Mouse (Mus musculus): ENCODE results near the gene 1600002K03Rik. TPM values are rescaled to one million over a fixed set of nuclear protein-coding genes. Genes with fewer than 3 reads are reported as not detected.

1600002K03Rik gene
- polyA plus RNA-seq, 1 experiment from 2014 or later: 10.7 TPM

GRCm38 (mm10) chr10:80144864-80145838, 27.6 kb upstream of the 1600002K03Rik start:
- no peak overlapping the region for H3K4me3 ChIP-seq (ENCODE audit: low read length)
- H3K4me2 ChIP-seq (ENCODE audit: low read depth, low read length): no peak overlapping the region
- H3K36me3 ChIP-seq (ENCODE audit: control insufficient read depth, insufficient read depth): peaks cover 28% of the 10 kb centered on the region
- peaks cover 45% of the 10 kb centered on the region for H3K4me1 ChIP-seq (ENCODE audit: control insufficient read depth, insufficient read depth, low read length)
- H3K27ac ChIP-seq (ENCODE audit: low read length): peak overlapping the region; percentile 100
- ATAC-seq (replicated peaks; ENCODE audit: extremely low read depth, insufficient read depth, low FRiP score): no peak
- no peak overlapping the region for H3K9ac ChIP-seq (ENCODE audit: low read length)
- 73% methylated on average over 20 of the region's 20 CpGs for WGBS
- H3K27me3 ChIP-seq (ENCODE audit: control insufficient read depth, insufficient read depth, low read length): no peaks in the 10 kb centered on the region
- no peaks in the 10 kb centered on the region for H3K9me3 ChIP-seq (replicated peaks; ENCODE audit: control insufficient read depth, low read length)

GRCm38 (mm10) chr10:80145896-80146295, 26.8 kb upstream of the 1600002K03Rik start:
- ATAC-seq (replicated peaks; ENCODE audit: extremely low read depth, insufficient read depth, low FRiP score): no peak
- no peaks in the 10 kb centered on the region for H3K9me3 ChIP-seq (replicated peaks; ENCODE audit: control insufficient read depth, low read length)
- 81% methylated on average over 6 of the region's 6 CpGs for WGBS
- H3K27me3 ChIP-seq (ENCODE audit: control insufficient read depth, insufficient read depth, low read length): no peaks in the 10 kb centered on the region
- H3K4me3 ChIP-seq (ENCODE audit: low read length): no peak overlapping the region
- H3K4me2 ChIP-seq (ENCODE audit: low read depth, low read length): 0 out of 2 replicates have a peak overlapping the region, but pooled peaks have one; percentile 9
- peaks cover 43% of the 10 kb centered on the region for H3K4me1 ChIP-seq (ENCODE audit: control insufficient read depth, insufficient read depth, low read length)
- peaks cover 28% of the 10 kb centered on the region for H3K36me3 ChIP-seq (ENCODE audit: control insufficient read depth, insufficient read depth)
- peak overlapping the region; percentile 100 for H3K27ac ChIP-seq (ENCODE audit: low read length)
- peak overlapping the region; percentile 96 for H3K9ac ChIP-seq (ENCODE audit: low read length)

GRCm38 (mm10) chr10:80146568-80147011, 26.2 kb upstream of the 1600002K03Rik start:
- Histone ChIP-seq H3K4me1 (ENCODE audit: control insufficient read depth, insufficient read depth, low read length) (peaks cover 43% of the 10 kb centered on the region), H3K4me3 (ENCODE audit: low read length) (no peak overlapping the region), H3K27me3 (ENCODE audit: control insufficient read depth, insufficient read depth, low read length) (no peaks in the 10 kb centered on the region), H3K36me3 (ENCODE audit: control insufficient read depth, insufficient read depth) (peaks cover 30% of the 10 kb centered on the region), H3K9ac (ENCODE audit: low read length) (peak overlapping the region; percentile 96), H3K27ac (ENCODE audit: low read length) (peak overlapping the region; percentile 100), H3K9me3 (replicated peaks; ENCODE audit: control insufficient read depth, low read length) (no peaks in the 10 kb centered on the region), H3K4me2 (ENCODE audit: low read depth, low read length) (no peak overlapping the region)
- ATAC-seq (replicated peaks; ENCODE audit: extremely low read depth, insufficient read depth, low FRiP score): no peak
- WGBS: 52% methylated on average over 4 of the region's 4 CpGs

GRCm38 (mm10) chr10:80147146-80147718, 25.5 kb upstream of the 1600002K03Rik start:
- Histone ChIP-seq H3K36me3 (ENCODE audit: control insufficient read depth, insufficient read depth) (peaks cover 31% of the 10 kb centered on the region), H3K27me3 (ENCODE audit: control insufficient read depth, insufficient read depth, low read length) (no peaks in the 10 kb centered on the region), H3K4me2 (ENCODE audit: low read depth, low read length) (peak overlapping the region; percentile 91), H3K9me3 (replicated peaks; ENCODE audit: control insufficient read depth, low read length) (no peaks in the 10 kb centered on the region), H3K4me3 (ENCODE audit: low read length) (peak overlapping the region; percentile 92; the same call in 1 of the 2 replicates), H3K4me1 (ENCODE audit: control insufficient read depth, insufficient read depth, low read length) (peaks cover 49% of the 10 kb centered on the region), H3K9ac (ENCODE audit: low read length) (peak overlapping the region; percentile 96), H3K27ac (ENCODE audit: low read length) (peak overlapping the region; percentile 100)
- WGBS: 49% methylated on average over 5 of the region's 5 CpGs
- no peak for ATAC-seq (replicated peaks; ENCODE audit: extremely low read depth, insufficient read depth, low FRiP score)

- Histone ChIP-seq H3K9me3 (replicated peaks; ENCODE audit: control insufficient read depth, low read length) (no peaks in the 10 kb centered on the region), H3K36me3 (ENCODE audit: control insufficient read depth, insufficient read depth) (peaks cover 38% of the 10 kb centered on the region), H3K4me2 (ENCODE audit: low read depth, low read length) (peak within 1 kb of the TSS; percentile 91), H3K4me3 (ENCODE audit: low read length) (peak within 1 kb of the TSS; percentile 92), H3K4me1 (ENCODE audit: control insufficient read depth, insufficient read depth, low read length) (peaks cover 54% of the 10 kb centered on the region), H3K27me3 (ENCODE audit: control insufficient read depth, insufficient read depth, low read length) (no peaks in the 10 kb centered on the region), H3K9ac (ENCODE audit: low read length) (peak within 1 kb of the TSS; percentile 96), H3K27ac (ENCODE audit: low read length) (peak within 1 kb of the TSS; percentile 100)
- WGBS: under 1% methylated on average over 39 of the region's 42 CpGs
- ATAC-seq (replicated peaks; ENCODE audit: extremely low read depth, insufficient read depth, low FRiP score): peak; percentile 41
Observed at GRCm38 (mm10) chr10:80147719-80148601, 24.8 kb upstream of the 1600002K03Rik start, which contains the start of gene Midn. Gene Midn (plus strand): TSS chr10:80148272.

- peak overlapping the region; percentile 100 for H3K27ac ChIP-seq (ENCODE audit: low read length)
- H3K4me2 ChIP-seq (ENCODE audit: low read depth, low read length): peak overlapping the region; percentile 91
- H3K27me3 ChIP-seq (ENCODE audit: control insufficient read depth, insufficient read depth, low read length): no peaks in the 10 kb centered on the region
- ATAC-seq (replicated peaks; ENCODE audit: extremely low read depth, insufficient read depth, low FRiP score): peak; percentile 41
- 1% methylated on average over 57 of the region's 57 CpGs for WGBS
- peaks cover 41% of the 10 kb centered on the region for H3K36me3 ChIP-seq (ENCODE audit: control insufficient read depth, insufficient read depth)
- H3K4me3 ChIP-seq (ENCODE audit: low read length): peak overlapping the region; percentile 92
- H3K4me1 ChIP-seq (ENCODE audit: control insufficient read depth, insufficient read depth, low read length): peaks cover 55% of the 10 kb centered on the region
- H3K9ac ChIP-seq (ENCODE audit: low read length): peak overlapping the region; percentile 96
- no peaks in the 10 kb centered on the region for H3K9me3 ChIP-seq (replicated peaks; ENCODE audit: control insufficient read depth, low read length)
Observed at GRCm38 (mm10) chr10:80148610-80149290, 24.0 kb upstream of the 1600002K03Rik start.

- Histone ChIP-seq H3K4me3 (ENCODE audit: low read length) (peak overlapping the region; percentile 92), H3K4me2 (ENCODE audit: low read depth, low read length) (peak overlapping the region; percentile 91), H3K27me3 (ENCODE audit: control insufficient read depth, insufficient read depth, low read length) (no peaks in the 10 kb centered on the region), H3K9me3 (replicated peaks; ENCODE audit: control insufficient read depth, low read length) (no peaks in the 10 kb centered on the region), H3K27ac (ENCODE audit: low read length) (peak overlapping the region; percentile 100), H3K36me3 (ENCODE audit: control insufficient read depth, insufficient read depth) (peaks cover 41% of the 10 kb centered on the region), H3K9ac (ENCODE audit: low read length) (peak overlapping the region; percentile 99), H3K4me1 (ENCODE audit: control insufficient read depth, insufficient read depth, low read length) (peaks cover 57% of the 10 kb centered on the region)
- ATAC-seq (replicated peaks; ENCODE audit: extremely low read depth, insufficient read depth, low FRiP score): peak; percentile 79
- under 1% methylated on average over 84 of the region's 88 CpGs for WGBS
Observed at GRCm38 (mm10) chr10:80149291-80150225, 23.2 kb upstream of the 1600002K03Rik start.

All from heart, embryonic 16.5 days (tissue).